20 mouse cellular contexts compared by ENCODE assay signal in the genomic region with DNA sequence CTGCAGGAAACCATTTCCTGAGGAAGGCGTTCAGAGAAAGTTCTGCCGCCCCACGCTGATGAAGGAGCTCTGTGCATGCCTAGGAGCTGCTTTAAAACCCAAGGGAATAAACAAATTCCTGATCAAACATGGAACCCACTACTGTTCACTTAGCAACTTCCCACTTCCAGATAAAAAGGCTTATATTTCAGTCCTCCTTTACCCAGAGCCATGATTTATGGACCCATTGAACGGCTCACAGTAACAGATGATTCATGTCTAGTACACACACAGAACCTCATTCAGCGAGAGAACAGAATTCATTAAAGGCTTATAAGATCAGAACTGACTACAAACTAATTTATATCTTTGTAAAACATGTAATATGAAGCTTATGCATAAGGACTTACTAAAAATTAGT.
"Had no signal": no experiment of that assay in that cellular context is flagged by ENCODE, and none has a peak within 500 bp of the region (broad histone marks: within the 10 kb centered on the region; RNA-seq: fewer than 3 reads in every experiment).

No protein-coding gene starts in this region.

- H3K36me3 ChIP-seq: limb, embryonic 12.5 days; limb, embryonic 15.5 days; midbrain, embryonic 12.5 days; midbrain, embryonic 15.5 days; neural tube, embryonic 13.5 days had no signal

- ATAC-seq: inflammation-experienced regulatory T-cells, adult 6 months; intestine, embryonic 16.5 days; liver, postnatal 0 days; midbrain, embryonic 15.5 days had no signal

- H3K4me1 ChIP-seq: limb, embryonic 12.5 days; limb, embryonic 15.5 days had no signal

- H3K27ac ChIP-seq: limb, embryonic 12.5 days; limb, embryonic 15.5 days; liver, embryonic 14.5 days; midbrain, embryonic 12.5 days; midbrain, embryonic 15.5 days; neural tube, embryonic 13.5 days had no signal

- H3K27me3 ChIP-seq: limb, embryonic 12.5 days; limb, embryonic 15.5 days; midbrain, embryonic 12.5 days; midbrain, embryonic 15.5 days; neural tube, embryonic 13.5 days had no signal

- H3K4me3 ChIP-seq: limb, embryonic 12.5 days; limb, embryonic 15.5 days; midbrain, embryonic 12.5 days; midbrain, embryonic 15.5 days; myocyte; neural tube, embryonic 13.5 days had no signal

- DNase-seq: kidney, adult 9 months; kidney, postnatal 25 days; left cerebral cortex, postnatal 4 days; liver, postnatal 0 days; lung, postnatal 14 days; lung, postnatal 4 days; retina, postnatal 1 day; right cerebral cortex, postnatal 25 days; thymus, adult 18-20 months; thymus, postnatal 36 days had no signal

- H3K4me2 ChIP-seq: limb, embryonic 12.5 days; limb, embryonic 15.5 days; liver, embryonic 11.5 days; midbrain, embryonic 12.5 days; midbrain, embryonic 15.5 days; neural tube, embryonic 13.5 days had no signal

- H3K9ac ChIP-seq: limb, embryonic 12.5 days; limb, embryonic 15.5 days; liver, embryonic 14.5 days; liver, postnatal 0 days; midbrain, embryonic 12.5 days; midbrain, embryonic 15.5 days; neural tube, embryonic 13.5 days had no signal

- H3K9me3 ChIP-seq: limb, embryonic 12.5 days; limb, embryonic 15.5 days; midbrain, embryonic 12.5 days; midbrain, embryonic 15.5 days; neural tube, embryonic 13.5 days had no signal
